Mouse (Mus musculus) olfactory bulb, adult 2 months (tissue): ENCODE data around the gene Iqch.

Source experiments
- CTCF ChIP-seq: fragments of 200-500 bp; IDR thresholded peaks from 2 replicates; pipeline ENCODE4 v1.5.1; 2012; ENCODE audit warnings: low read depth, mild to moderate bottlenecking, low read length, moderate library complexity; ENCODE audit not compliant: insufficient read depth
- POLR2A ChIP-seq: fragments of 200-500 bp; IDR thresholded peaks from 2 replicates; pipeline ENCODE4 v1.6.1; 2012; ENCODE audit warnings: mild to moderate bottlenecking, low read depth, low read length, moderate library complexity; ENCODE audit not compliant: insufficient read depth

DNA sequence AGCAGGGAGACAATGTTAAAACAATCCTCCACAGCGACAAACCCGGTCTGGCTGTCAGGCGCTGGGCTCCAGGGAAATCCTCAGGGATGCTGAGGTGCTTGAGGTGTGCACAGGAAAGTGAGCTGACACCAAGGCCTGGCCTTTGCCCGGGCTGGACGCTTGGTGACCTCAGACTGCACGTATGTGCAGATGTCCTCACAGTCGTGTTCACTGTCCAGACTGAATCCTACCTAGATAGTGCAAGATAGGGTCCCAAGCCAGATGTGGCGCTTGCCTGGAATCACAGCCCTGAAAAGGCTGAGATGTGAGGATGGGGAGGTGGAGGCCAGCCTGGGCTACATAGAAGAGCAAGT, 202.9 kb downstream of the Iqch start:
- TF ChIP-seq POLR2A (no peak), CTCF (no peak)
